Mouse (Mus musculus) E14TG2a.4 (cell line): ENCODE measurements around the gene Nr1d1.

ENCODE experiments used
- CTCF ChIP-seq: conservative IDR thresholded peaks from 2 replicates; pipeline ENCODE4 v1.5.1; 2014; ENCODE audit warnings: low read length
- NANOG ChIP-seq: IDR thresholded peaks from 2 replicates; pipeline ENCODE4 v1.6.1; 2014; ENCODE audit warnings: borderline replicate concordance, low read length, mixed read lengths
- POU5F1 ChIP-seq: IDR thresholded peaks from 2 replicates; pipeline ENCODE4 v1.6.1; 2014; ENCODE audit warnings: low read length, borderline replicate concordance

DNA sequence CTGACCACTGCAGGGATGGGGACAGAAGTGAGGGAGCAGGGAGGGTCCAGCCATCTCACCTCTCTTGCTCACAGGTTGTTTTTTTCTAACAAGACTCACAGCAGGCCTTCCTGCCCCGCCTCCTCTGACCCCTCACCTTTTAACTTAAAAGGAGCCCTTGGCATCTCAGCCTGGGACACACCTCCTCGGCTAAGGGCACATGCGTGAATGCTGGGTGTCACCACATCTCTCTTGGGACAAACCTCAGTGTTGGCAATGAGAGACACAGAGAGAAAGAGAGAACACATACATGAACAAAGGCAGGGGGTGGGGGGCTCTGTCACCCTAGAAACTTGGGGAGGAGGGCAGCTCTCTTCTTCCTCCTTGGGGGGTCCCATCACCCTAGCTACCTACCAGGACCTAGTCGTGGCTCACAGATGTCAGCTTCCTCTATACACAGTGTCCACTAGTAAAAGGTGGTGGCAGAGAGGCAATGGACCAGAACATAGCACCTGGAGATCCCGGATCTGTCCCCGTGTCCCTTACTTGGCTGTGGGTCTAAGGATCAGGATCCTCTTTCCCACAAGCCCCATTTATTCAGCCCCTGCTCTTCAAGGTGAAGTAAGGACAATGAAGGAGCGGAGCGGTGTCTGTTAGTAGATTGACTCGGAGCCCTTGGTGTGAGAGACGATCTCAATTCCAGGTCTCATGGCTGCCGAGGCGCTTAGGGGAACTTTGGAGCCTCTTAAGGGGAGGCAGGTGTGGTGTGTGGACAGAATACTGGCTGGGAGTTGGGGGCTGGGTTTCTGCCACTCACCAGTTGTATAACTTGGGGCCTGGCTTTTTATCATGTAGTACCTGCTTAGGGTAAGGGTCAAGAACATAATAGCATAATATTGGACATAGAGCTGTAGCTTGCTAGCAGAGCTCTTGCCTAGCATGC, 28.9 kb downstream of the Nr1d1 start:
- no peak for TF ChIP-seq CTCF
- TF ChIP-seq POU5F1, result no peak
- TF ChIP-seq NANOG, result no peak
